Mouse (Mus musculus): ENCODE results near the gene Cadps2.

- TF ChIP-seq CTCF (IDR thresholded peaks at IDR 0.05; ENCODE audit: borderline replicate concordance, insufficient read depth, low read length): no peak
- no peak for TF ChIP-seq POLR2A (IDR thresholded peaks at IDR 0.05; ENCODE audit: low read depth, low read length)
Measured at GRCm38 (mm10) chr6:23835552-23835951, 3.7 kb downstream of the Cadps2 start.
